ENCODE assay signal across 8 mouse cellular contexts in genomic region chr7:24506476-24506837, GRCm38 (mm10). TPM values are rescaled to one million over a fixed set of nuclear protein-coding genes. Genes with fewer than 3 reads are reported as not detected.
DNase-seq lines count a peak whose midpoint lies in the region; ATAC-seq and TF ChIP-seq lines count a peak whose summit lies in the region.

No protein-coding gene starts in this region.

- intact Hi-C loops in gastrocnemius, adult 2 months (cut with DNase I), result loop anchor here (2.0 kb wide), 1 partner anchor 22 kb away; no protein-coding TSS in a partner anchor

- peak overlapping the region; percentile 98 for H3K4me3 ChIP-seq in brown adipose tissue, adult 24 weeks (ENCODE audit: insufficient read depth, low read depth, low read length)
- H3K4me3 ChIP-seq in gastrocnemius, adult 2 months, result peak overlapping the region; percentile 100
- H3K4me3 ChIP-seq in hindbrain, embryonic 15.5 days, result peak overlapping the region; percentile 68
- H3K4me3 ChIP-seq in limb, embryonic 12.5 days (replicated peaks), result peak overlapping the region; percentile 63
- H3K4me3 ChIP-seq in neural tube, embryonic 12.5 days, result peak overlapping the region; percentile 55

- H3K36me3 ChIP-seq in hindbrain, embryonic 15.5 days, result peaks cover 19% of the 10 kb centered on the region
- peaks cover 10% of the 10 kb centered on the region for H3K36me3 ChIP-seq in limb, embryonic 12.5 days
- H3K36me3 ChIP-seq in neural tube, embryonic 12.5 days, result peaks cover 32% of the 10 kb centered on the region

- WGBS in hindbrain, embryonic 15.5 days, result under 1% methylated on average over 12 of the region's 12 CpGs
- WGBS in limb, embryonic 12.5 days, result under 1% methylated on average over 12 of the region's 12 CpGs
- WGBS in neural tube, embryonic 12.5 days, result under 1% methylated on average over 12 of the region's 12 CpGs

- no peaks in the 10 kb centered on the region for H3K27me3 ChIP-seq in hindbrain, embryonic 15.5 days
- peaks cover 23% of the 10 kb centered on the region; the same call in 1 of the 2 replicates for H3K27me3 ChIP-seq in limb, embryonic 12.5 days
- no peaks in the 10 kb centered on the region for H3K27me3 ChIP-seq in neural tube, embryonic 12.5 days (replicated peaks)

- DNase-seq in layer of hippocampus, adult 11-12 months (ENCODE audit: low spot score), result peak; percentile 63
- no peak for DNase-seq in layer of hippocampus, adult 9-10 months (ENCODE audit: low spot score)
- peak; percentile 66 for DNase-seq in gastrocnemius, adult 2 months
- DNase-seq in thymus, postnatal 25 days, result no peak

- H3K4me2 ChIP-seq in hindbrain, embryonic 15.5 days, result peak overlapping the region; percentile 72
- peak overlapping the region; percentile 77 for H3K4me2 ChIP-seq in limb, embryonic 12.5 days
- peak overlapping the region; percentile 79 for H3K4me2 ChIP-seq in neural tube, embryonic 12.5 days (replicated peaks)

- peaks cover 5% of the 10 kb centered on the region; the same call in 1 of the 2 replicates for H3K4me1 ChIP-seq in brown adipose tissue, adult 24 weeks (ENCODE audit: control insufficient read depth, insufficient read depth, insufficient read length, low read length)
- peaks cover 57% of the 10 kb centered on the region for H3K4me1 ChIP-seq in hindbrain, embryonic 15.5 days (replicated peaks)
- H3K4me1 ChIP-seq in limb, embryonic 12.5 days (replicated peaks), result peaks cover 30% of the 10 kb centered on the region
- peaks cover 35% of the 10 kb centered on the region for H3K4me1 ChIP-seq in neural tube, embryonic 12.5 days

- ATAC-seq in hindbrain, embryonic 15.5 days (ENCODE audit: low FRiP score, low read depth), result no peak
- ATAC-seq in limb, embryonic 12.5 days (ENCODE audit: insufficient number of reproducible peaks, insufficient read depth, low FRiP score, low TSS enrichment, low read depth), result 0 out of 2 replicates have a peak, but pooled peaks have one; percentile 1
- ATAC-seq in neural tube, embryonic 12.5 days (ENCODE audit: low FRiP score, low read depth), result 0 out of 2 replicates have a peak, but pooled peaks have one; percentile 3

- peak overlapping the region; percentile 85 for H3K9ac ChIP-seq in hindbrain, embryonic 15.5 days
- H3K9ac ChIP-seq in limb, embryonic 12.5 days (replicated peaks), result peak overlapping the region; percentile 90
- peak overlapping the region; percentile 95 for H3K9ac ChIP-seq in neural tube, embryonic 12.5 days

- 0 out of 2 replicates have a peak overlapping the region, but pooled peaks have one; percentile 89 for H3K27ac ChIP-seq in brown adipose tissue, adult 24 weeks (replicated peaks; ENCODE audit: low read depth, low read length)
- H3K27ac ChIP-seq in gastrocnemius, adult 2 months, result peak overlapping the region; percentile 99
- H3K27ac ChIP-seq in hindbrain, embryonic 15.5 days (replicated peaks), result peak overlapping the region; percentile 100
- peak overlapping the region; percentile 99 for H3K27ac ChIP-seq in limb, embryonic 12.5 days
- peak overlapping the region; percentile 100 for H3K27ac ChIP-seq in neural tube, embryonic 12.5 days

- no peaks in the 10 kb centered on the region for H3K9me3 ChIP-seq in hindbrain, embryonic 15.5 days
- no peaks in the 10 kb centered on the region for H3K9me3 ChIP-seq in limb, embryonic 12.5 days
- H3K9me3 ChIP-seq in neural tube, embryonic 12.5 days, result no peaks in the 10 kb centered on the region

- TF ChIP-seq CTCF in gastrocnemius, adult 2 months (IDR thresholded peaks at IDR 0.05), result no peak

RNA-seq across cellular contexts. Expression of gene Zfp428, which starts 0.3 kb away (rescaled TPM):
- 3.0 and 4.7 TPM in 2 replicates for polyA plus RNA-seq in brown adipose tissue, adult 24 weeks (2012; ENCODE audit: insufficient read depth, insufficient read length, missing spikeins)
- 1 to 10 TPM; 3.5 to 6.5 TPM for total RNA-seq in gastrocnemius, adult 2 months (2021)
- 281 and 307 TPM in 2 replicates for polyA plus RNA-seq in hindbrain, embryonic 15.5 days (2015; fragmentation: Nextera tagmentation; extraction: Ambion mirVana)
- 94.4 and 101 TPM in 2 replicates for polyA plus RNA-seq in limb, embryonic 12.5 days (2016; fragmentation: Nextera tagmentation; extraction: Ambion mirVana)
- polyA plus RNA-seq in neural tube, embryonic 12.5 days (2016; fragmentation: Nextera tagmentation; extraction: Ambion mirVana), result 172 and 176 TPM in 2 replicates

RNA-seq across cellular contexts. Expression of gene AC161166.1, which starts 5.8 kb away (rescaled TPM):
- polyA plus RNA-seq in brown adipose tissue, adult 24 weeks (2012; ENCODE audit: insufficient read depth, insufficient read length, missing spikeins), result not detected in 2 replicates
- total RNA-seq in gastrocnemius, adult 2 months (2021), result not detected
- 1.00 and 1.5 TPM in 2 replicates for polyA plus RNA-seq in hindbrain, embryonic 15.5 days (2015; fragmentation: Nextera tagmentation; extraction: Ambion mirVana)
- polyA plus RNA-seq in limb, embryonic 12.5 days (2016; fragmentation: Nextera tagmentation; extraction: Ambion mirVana), result 0.52 and 1.1 TPM in 2 replicates
- polyA plus RNA-seq in neural tube, embryonic 12.5 days (2016; fragmentation: Nextera tagmentation; extraction: Ambion mirVana), result 1.2 and 1.5 TPM in 2 replicates

RNA-seq across cellular contexts. Expression of gene Irgq, which starts 24.0 kb away (rescaled TPM):
- 9.1 and 9.2 TPM in 2 replicates for polyA plus RNA-seq in brown adipose tissue, adult 24 weeks (2012; ENCODE audit: insufficient read depth, insufficient read length, missing spikeins)
- 10 to 100 TPM; 11.5 to 16.1 TPM for total RNA-seq in gastrocnemius, adult 2 months (2021)
- 28.5 and 28.7 TPM in 2 replicates for polyA plus RNA-seq in hindbrain, embryonic 15.5 days (2015; fragmentation: Nextera tagmentation; extraction: Ambion mirVana)
- 10.8 and 11.6 TPM in 2 replicates for polyA plus RNA-seq in limb, embryonic 12.5 days (2016; fragmentation: Nextera tagmentation; extraction: Ambion mirVana)
- 27.5 and 30.7 TPM in 2 replicates for polyA plus RNA-seq in neural tube, embryonic 12.5 days (2016; fragmentation: Nextera tagmentation; extraction: Ambion mirVana)

RNA-seq across cellular contexts. Expression of gene Cadm4, which starts 24.6 kb away (rescaled TPM):
- polyA plus RNA-seq in brown adipose tissue, adult 24 weeks (2012; ENCODE audit: insufficient read depth, insufficient read length, missing spikeins), result 3.1 and 3.5 TPM in 2 replicates
- 1 to 10 TPM; 2.4 to 2.8 TPM for total RNA-seq in gastrocnemius, adult 2 months (2021)
- polyA plus RNA-seq in hindbrain, embryonic 15.5 days (2015; fragmentation: Nextera tagmentation; extraction: Ambion mirVana), result 77.9 and 80.4 TPM in 2 replicates
- polyA plus RNA-seq in limb, embryonic 12.5 days (2016; fragmentation: Nextera tagmentation; extraction: Ambion mirVana), result 6.5 and 7.0 TPM in 2 replicates
- 42.8 and 60.0 TPM in 2 replicates for polyA plus RNA-seq in neural tube, embryonic 12.5 days (2016; fragmentation: Nextera tagmentation; extraction: Ambion mirVana)

RNA-seq across cellular contexts. Expression of gene Pinlyp, which starts 39.5 kb away (rescaled TPM):
- not detected in 2 replicates for polyA plus RNA-seq in brown adipose tissue, adult 24 weeks (2012; ENCODE audit: insufficient read depth, insufficient read length, missing spikeins)
- not detected for total RNA-seq in gastrocnemius, adult 2 months (2021)
- polyA plus RNA-seq in hindbrain, embryonic 15.5 days (2015; fragmentation: Nextera tagmentation; extraction: Ambion mirVana), result 0.25 TPM in 1 of 2 replicates, not detected in the other
- not detected in 2 replicates for polyA plus RNA-seq in limb, embryonic 12.5 days (2016; fragmentation: Nextera tagmentation; extraction: Ambion mirVana)
- polyA plus RNA-seq in neural tube, embryonic 12.5 days (2016; fragmentation: Nextera tagmentation; extraction: Ambion mirVana), result not detected in 2 replicates

Comparison
In these comparisons a context has a peak if more than half of its experiments do, and no peak if none do; other contexts are left out.
1. DNase-seq: peak in layer of hippocampus, adult 11-12 months (single experiment) and gastrocnemius, adult 2 months (single experiment); none in layer of hippocampus, adult 9-10 months (single experiment) and thymus, postnatal 25 days (single experiment).
2. RNA of gene Zfp428, which starts 0.3 kb away (polyA plus RNA-seq): 281 to 307 TPM in hindbrain, embryonic 15.5 days, 172 to 176 TPM in neural tube, embryonic 12.5 days and 94.4 to 101 TPM in limb, embryonic 12.5 days; 3.0 to 4.7 TPM in brown adipose tissue, adult 24 weeks; every median in the first group is over 10 times any median in the second.
3. Peak in every context shown above with its lines, with median percentiles within 50 percentile points of each other: H3K27ac ChIP-seq, H3K4me3 ChIP-seq, H3K4me2 ChIP-seq and H3K9ac ChIP-seq.